Mouse (Mus musculus): Measurements from ENCODE around the gene Pter.

DNA sequence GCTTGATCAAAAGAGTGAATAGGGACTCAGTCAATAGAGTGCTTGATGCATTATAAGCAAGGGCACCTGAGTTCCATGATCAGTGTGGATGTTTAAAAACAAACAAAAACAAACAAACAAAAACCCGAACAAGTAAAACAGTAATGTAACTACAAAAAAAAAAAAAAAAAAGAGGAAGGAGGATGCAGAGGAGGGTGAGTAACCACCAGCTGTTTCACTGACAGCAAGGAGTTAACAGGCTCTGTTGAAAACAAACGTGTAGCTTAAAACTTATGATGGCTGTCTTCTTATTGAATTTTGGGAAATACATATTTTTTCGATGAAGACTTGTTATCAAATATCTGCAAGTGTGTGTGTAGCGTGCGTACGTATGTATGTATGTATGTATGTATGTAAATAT is 124.8 kb downstream of the Pter start:
- TF ChIP-seq CHD2 (IDR thresholded peaks at IDR 0.05; ENCODE audit: low read depth, low read length): no peak
- TF ChIP-seq MAFK (IDR thresholded peaks at IDR 0.05; ENCODE audit: insufficient read depth, low read depth, low read length): no peak
- no peak for TF ChIP-seq ZC3H11A (IDR thresholded peaks at IDR 0.05; ENCODE audit: borderline replicate concordance, low read depth, low read length)
- no peak for TF ChIP-seq ZNF384 (IDR thresholded peaks at IDR 0.05; ENCODE audit: low read depth, low read length)
- no peak for TF ChIP-seq HCFC1 (IDR thresholded peaks at IDR 0.05; ENCODE audit: borderline replicate concordance, insufficient read depth, low read length)
